Mouse (Mus musculus) gastrocnemius, postnatal 14 days (tissue): ENCODE measurements around the gene Vmn1r231. TPM values are rescaled to one million over a fixed set of nuclear protein-coding genes. Genes with fewer than 3 reads are reported as not detected.

Experiments
- DNase-seq: peaks from one replicate; pipeline ENCODE4 v3.0.0; 2021; ENCODE audit warnings: mixed read lengths
- intact Hi-C: fragments of 180-260 bp; cut with DNase I; formaldehyde crosslinking; loops from one replicate; pipeline ENCODE4 v1.15.1; 2025; ENCODE audit warnings: low total_unique reads
- long read RNA-seq, 2 experiments: library from polyadenylated mRNA; stranded (forward); transcript quantifications; one replicate each; pipeline ENCODE4 v2.0.0; 2021
- total RNA-seq, 2 experiments: library from RNA; stranded (reverse); gene quantifications; 2 replicates each; pipeline ENCODE4 v1.2.3; 2021

The Vmn1r231 gene
- total RNA-seq, result not detected
- long read RNA-seq, experiment 1, result 0 reads
- long read RNA-seq, experiment 2, result 0 reads

- intact Hi-C loops, result no loop called here
- DNase-seq, result no peak
Observed at GRCm38 (mm10) chr17:20904991-20905390, at the start of gene Vmn1r231. Gene Vmn1r231, minus strand, starts transcription at chr17:20905091.

- no peak for DNase-seq
- intact Hi-C loops, result no loop called here
Observed at GRCm38 (mm10) chr17:20946636-20947035, 41.7 kb upstream of the Vmn1r231 start.

DNA sequence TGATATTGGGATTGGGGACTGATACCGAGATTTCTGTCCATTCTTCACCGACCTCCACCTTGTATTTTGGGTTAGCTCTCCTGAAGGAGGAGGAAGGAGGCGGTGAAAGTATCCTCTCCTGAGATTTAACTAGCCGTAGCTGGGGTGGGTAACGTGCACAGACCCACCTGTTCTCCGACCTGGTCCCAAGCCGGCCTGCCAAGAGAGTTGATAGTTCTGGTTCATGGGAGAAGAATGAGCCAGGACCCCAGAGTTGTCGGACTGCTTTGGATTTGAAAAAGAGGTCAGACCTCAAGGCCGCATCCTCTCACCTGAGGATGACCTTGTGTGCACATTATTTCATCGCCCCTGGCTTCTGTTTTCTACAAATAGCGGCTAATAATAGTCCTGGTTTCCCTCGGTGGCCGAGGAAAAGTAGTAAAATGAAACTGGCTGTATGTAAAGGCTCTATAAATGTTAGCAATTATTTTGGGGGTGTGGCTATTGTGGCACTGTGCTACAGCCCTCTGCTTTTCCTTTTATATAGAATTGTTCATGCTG, 41.2 kb upstream of the Vmn1r231 start:
- DNase-seq, result no peak

GRCm38 (mm10) chr17:20944985-20945891, 40.3 kb upstream of the Vmn1r231 start, which contains the start of gene Ppp2r1a:
Gene Ppp2r1a, plus strand, starts transcription at chr17:20945311.
- intact Hi-C loops, result no loop called here

More for the DNA sequence above, 41.2 kb upstream of the Vmn1r231 start:
- intact Hi-C loops, result no loop called here

DNA sequence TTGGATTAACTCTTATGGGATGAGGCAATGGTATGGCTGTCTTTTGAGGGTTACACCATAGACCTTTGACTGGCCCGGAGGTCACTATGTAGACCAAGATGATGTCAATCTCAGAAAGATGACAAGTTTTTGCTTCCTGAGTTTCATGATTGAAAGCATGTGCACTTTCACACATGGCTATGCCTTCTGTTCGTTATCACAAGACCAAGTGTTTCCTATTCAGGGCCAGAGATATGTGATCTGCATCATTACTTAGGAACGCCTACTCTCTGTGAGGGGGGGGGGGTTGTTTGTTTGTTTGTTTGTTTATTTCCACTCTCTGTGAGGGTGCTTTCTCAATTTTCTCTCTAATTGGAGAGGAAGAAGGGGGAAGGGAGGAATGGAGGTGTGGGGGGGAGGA, 39.3 kb upstream of the Vmn1r231 start:
- no peak for DNase-seq
- intact Hi-C loops, result no loop called here

More at GRCm38 (mm10) chr17:20944985-20945891, 40.3 kb upstream of the Vmn1r231 start, which contains the start of gene Ppp2r1a:
- peak; percentile 98 for DNase-seq

DNA sequence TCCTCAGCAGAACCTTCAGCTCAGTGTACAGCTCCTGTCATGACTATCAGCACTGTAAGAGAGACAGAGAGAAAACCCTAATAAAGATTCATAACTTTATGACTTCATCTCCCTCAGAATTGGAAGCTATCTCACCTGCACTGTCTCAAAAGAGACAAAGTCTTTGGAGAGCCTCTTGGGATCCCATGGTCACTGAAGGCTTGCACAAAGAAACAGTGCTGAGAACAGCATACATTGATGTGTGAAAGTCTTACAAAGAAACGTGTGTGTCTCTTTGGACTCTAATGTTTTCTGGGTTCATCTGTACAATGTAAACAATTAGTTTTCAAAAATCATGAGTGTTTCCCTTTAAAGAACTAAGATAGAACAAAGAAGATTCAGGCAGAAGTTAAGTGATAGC, 14.7 kb upstream of the Vmn1r231 start, which contains the start of gene Vmn1r232:
Gene Vmn1r232, minus strand, starts transcription at position 101 of the 400 bp plus-strand sequence.
- no peak for DNase-seq
- intact Hi-C loops, result no loop called here

- intact Hi-C loops, result no loop called here
- DNase-seq, result no peak
Observed at GRCm38 (mm10) chr17:20840144-20840543, 64.7 kb downstream of the Vmn1r231 start, which contains the start of gene Vmn1r230. Gene Vmn1r230, plus strand, starts transcription at chr17:20840444.

Other genes starting within 250 kb of the Vmn1r231 start
- not detected for gene Vmn1r226, start 222.2 kb downstream of the Vmn1r231 start, total RNA-seq
- gene Vmn1r227, start 175.2 kb downstream of the Vmn1r231 start, total RNA-seq, result not detected
- not detected for gene Vmn1r228, start 118.9 kb downstream of the Vmn1r231 start, total RNA-seq
- gene Vmn1r229, start 93.5 kb downstream of the Vmn1r231 start, total RNA-seq, result not detected
- gene Vmn1r230, start 64.6 kb downstream of the Vmn1r231 start, total RNA-seq, result not detected
- gene Vmn1r232, start 14.6 kb upstream of the Vmn1r231 start, total RNA-seq, result not detected
- 100 to 1,000 TPM; 124 to 125 TPM for gene Ppp2r1a, start 40.2 kb upstream of the Vmn1r231 start, total RNA-seq
- gene Vmn1r233, start 91.4 kb upstream of the Vmn1r231 start, total RNA-seq, result not detected
- 1 to 10 TPM; 6.4 to 7.9 TPM for gene Zfp160, start 103.8 kb upstream of the Vmn1r231 start, total RNA-seq